Mouse (Mus musculus) retina, postnatal 7 days (tissue): ENCODE results near the gene Sowahc.

Experiments used
- DNase-seq: peaks from one replicate; pipeline ENCODE4 v3.0.0-alpha.2; 2012; ENCODE audit warnings: low read depth, low spot score

Gene Sowahc

GRCm38 (mm10) chr10:59221473-59222270 is at the start of gene Sowahc, which contains the start of gene Sept10:
TSS of gene Sowahc (plus strand) at chr10:59221953.
TSS of gene Sept10 (minus strand) at chr10:59221847.
- DNase-seq, result peak; percentile 95

- DNase-seq, result no peak
Measured at GRCm38 (mm10) chr10:59172539-59172938, 49.2 kb upstream of the Sowahc start.

- no peak for DNase-seq
Measured at GRCm38 (mm10) chr10:59179620-59180019, 42.1 kb upstream of the Sowahc start.

GRCm38 (mm10) chr10:59182306-59182705 is 39.4 kb upstream of the Sowahc start:
- DNase-seq, result no peak

- no peak for DNase-seq
Measured at GRCm38 (mm10) chr10:59194891-59195290, 26.9 kb upstream of the Sowahc start.

GRCm38 (mm10) chr10:59196763-59197162 is 25.0 kb upstream of the Sowahc start:
- DNase-seq, result no peak

GRCm38 (mm10) chr10:59200011-59200410 is 21.7 kb upstream of the Sowahc start:
- no peak for DNase-seq

GRCm38 (mm10) chr10:59220824-59221472 is 805 bp upstream of the Sowahc start:
- no peak for DNase-seq

- no peak for DNase-seq
Measured at GRCm38 (mm10) chr10:59222271-59223101, 733 bp downstream of the Sowahc start.

GRCm38 (mm10) chr10:59223301-59223700 is 1.5 kb downstream of the Sowahc start:
- DNase-seq, result no peak

GRCm38 (mm10) chr10:59223890-59224289 is 2.1 kb downstream of the Sowahc start:
- DNase-seq, result no peak

GRCm38 (mm10) chr10:59225137-59225536 is 3.4 kb downstream of the Sowahc start:
- DNase-seq, result no peak

- DNase-seq, result no peak
Measured at GRCm38 (mm10) chr10:59229205-59229820, 7.6 kb downstream of the Sowahc start.

GRCm38 (mm10) chr10:59235227-59235626 is 13.5 kb downstream of the Sowahc start:
- no peak for DNase-seq

GRCm38 (mm10) chr10:59235847-59236246 is 14.1 kb downstream of the Sowahc start:
- DNase-seq, result no peak

GRCm38 (mm10) chr10:59236486-59236885 is 14.7 kb downstream of the Sowahc start:
- DNase-seq, result no peak

GRCm38 (mm10) chr10:59237757-59238156 is 16.0 kb downstream of the Sowahc start:
- DNase-seq, result no peak

- no peak for DNase-seq
Measured at GRCm38 (mm10) chr10:59241141-59241541, 19.4 kb downstream of the Sowahc start.

GRCm38 (mm10) chr10:59249531-59249930 is 27.8 kb downstream of the Sowahc start:
- DNase-seq, result no peak

GRCm38 (mm10) chr10:59250679-59251078 is 28.9 kb downstream of the Sowahc start:
- DNase-seq, result no peak

- no peak for DNase-seq
Measured at GRCm38 (mm10) chr10:59251980-59252379, 30.2 kb downstream of the Sowahc start.

- no peak for DNase-seq
Measured at GRCm38 (mm10) chr10:59252396-59252795, 30.6 kb downstream of the Sowahc start.
